Mouse (Mus musculus) olfactory bulb, adult 2 months (tissue): Measurements from ENCODE around the gene Phldb3.

Experiments
- CTCF ChIP-seq: fragments of 200-500 bp; IDR thresholded peaks from 2 replicates; pipeline ENCODE4 v1.5.1; 2012; ENCODE audit warnings: low read depth, mild to moderate bottlenecking, low read length, moderate library complexity; ENCODE audit not compliant: insufficient read depth
- POLR2A ChIP-seq: fragments of 200-500 bp; IDR thresholded peaks from 2 replicates; pipeline ENCODE4 v1.6.1; 2012; ENCODE audit warnings: mild to moderate bottlenecking, low read depth, low read length, moderate library complexity; ENCODE audit not compliant: insufficient read depth

DNA sequence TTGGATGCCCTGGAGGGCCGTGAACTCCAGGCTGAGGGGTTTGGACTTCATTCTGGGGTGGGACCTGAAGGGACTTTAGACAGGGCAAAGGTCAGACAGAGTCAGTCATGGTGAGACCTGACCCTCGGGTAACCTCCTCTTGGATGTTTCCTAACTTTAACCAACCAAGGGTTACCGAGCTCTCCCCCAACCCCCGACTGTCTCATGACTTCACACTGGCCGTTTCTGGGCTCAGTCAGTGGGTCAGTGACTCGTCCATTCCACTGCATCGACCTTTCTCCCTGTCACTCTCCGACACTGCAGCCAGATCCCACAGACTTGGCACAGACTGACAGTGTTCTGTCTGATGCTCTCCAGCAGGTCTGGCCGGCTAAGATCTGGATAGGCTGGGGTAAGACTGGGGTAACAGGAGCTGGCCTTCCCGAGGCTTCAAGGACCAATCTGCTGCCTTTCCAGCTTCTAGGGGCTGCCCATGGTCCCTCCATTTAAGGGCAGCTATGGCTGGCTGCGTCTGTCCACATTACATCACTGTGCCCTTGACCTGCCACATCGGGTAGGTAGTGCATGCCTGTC lies 36.3 kb upstream of the Phldb3 start:
- no peak for TF ChIP-seq CTCF
- TF ChIP-seq POLR2A = no peak
